In genomic region chr5:135139881-135140280, GRCm38 (mm10) we compare ENCODE assay signal across 33 mouse cellular contexts. TPM values are rescaled to one million over a fixed set of nuclear protein-coding genes. Genes with fewer than 3 reads are reported as not detected.
"Had no signal": no experiment of that assay in that cellular context is flagged by ENCODE, and none has a peak within 500 bp of the region (broad histone marks: within the 10 kb centered on the region; RNA-seq: fewer than 3 reads in every experiment).

No protein-coding gene starts in this region.

- ATAC-seq: liver, embryonic 12.5 days; liver, postnatal 0 days; lung, postnatal 0 days; midbrain, embryonic 13.5 days; midbrain, embryonic 15.5 days; midbrain, embryonic 16.5 days had no signal

- H3K9ac ChIP-seq: limb, embryonic 12.5 days; limb, embryonic 13.5 days; limb, embryonic 15.5 days; liver, embryonic 12.5 days; liver, embryonic 13.5 days; liver, embryonic 14.5 days; liver, embryonic 15.5 days; liver, postnatal 0 days; lung, embryonic 14.5 days; lung, embryonic 15.5 days; midbrain, embryonic 12.5 days; midbrain, embryonic 13.5 days; midbrain, embryonic 15.5 days; neural tube, embryonic 12.5 days had no signal

- DNase-seq: left cerebral cortex, postnatal 4 days; liver; liver, embryonic 13.5 days; liver, postnatal 0 days; lung, adult 18-20 months; lung, adult 2 months; lung, embryonic 14.5 days; lung, postnatal 10 days; lung, postnatal 14 days; lung, postnatal 36 days; lung, postnatal 4 days; midbrain, embryonic 14.5 days had no signal

- H3K4me2 ChIP-seq: limb, embryonic 12.5 days; limb, embryonic 13.5 days; limb, embryonic 15.5 days; liver, embryonic 12.5 days; liver, embryonic 13.5 days; liver, embryonic 15.5 days; lung, embryonic 14.5 days; lung, embryonic 15.5 days; midbrain, embryonic 11.5 days; midbrain, embryonic 12.5 days; midbrain, embryonic 13.5 days; midbrain, embryonic 15.5 days; neural tube, embryonic 12.5 days had no signal

- H3K4me3 ChIP-seq: left cerebral cortex, adult 2 months; limb, embryonic 10.5 days; limb, embryonic 12.5 days; limb, embryonic 13.5 days; limb, embryonic 15.5 days; liver, embryonic 12.5 days; liver, embryonic 13.5 days; liver, embryonic 15.5 days; lung, embryonic 15.5 days; megakaryocyte, embryonic 14.5 days; midbrain, embryonic 10.5 days; midbrain, embryonic 12.5 days; midbrain, embryonic 13.5 days; midbrain, embryonic 15.5 days; myocyte; neural tube, embryonic 12.5 days had no signal

- H3K9me3 ChIP-seq: limb, embryonic 10.5 days; limb, embryonic 12.5 days; limb, embryonic 13.5 days; limb, embryonic 15.5 days; liver, embryonic 13.5 days; liver, embryonic 15.5 days; lung, embryonic 15.5 days; midbrain, embryonic 10.5 days; midbrain, embryonic 12.5 days; midbrain, embryonic 13.5 days; midbrain, embryonic 15.5 days; neural tube, embryonic 12.5 days had no signal

- H3K27me3 ChIP-seq: lung, embryonic 15.5 days had no signal

- H3K36me3 ChIP-seq: limb, embryonic 10.5 days; limb, embryonic 12.5 days; limb, embryonic 13.5 days; limb, embryonic 15.5 days; liver, embryonic 12.5 days; lung, embryonic 15.5 days; midbrain, embryonic 10.5 days; midbrain, embryonic 12.5 days; midbrain, embryonic 13.5 days; midbrain, embryonic 15.5 days; neural tube, embryonic 12.5 days had no signal

- H3K27ac ChIP-seq: left cerebral cortex, adult 2 months; limb, embryonic 10.5 days; limb, embryonic 12.5 days; limb, embryonic 13.5 days; limb, embryonic 15.5 days; liver, embryonic 12.5 days; liver, embryonic 13.5 days; liver, embryonic 14.5 days; liver, embryonic 15.5 days; lung, embryonic 15.5 days; macrophage; midbrain, embryonic 10.5 days; midbrain, embryonic 12.5 days; midbrain, embryonic 13.5 days; midbrain, embryonic 15.5 days; neural tube, embryonic 12.5 days had no signal

- H3K4me1 ChIP-seq: limb, embryonic 10.5 days; limb, embryonic 12.5 days; limb, embryonic 13.5 days; limb, embryonic 15.5 days; lung, embryonic 15.5 days; midbrain, embryonic 10.5 days; midbrain, embryonic 12.5 days; midbrain, embryonic 13.5 days; midbrain, embryonic 15.5 days; neural tube, embryonic 12.5 days had no signal

RNA-seq across cellular contexts. Expression of gene Mlxipl, which starts 50.2 kb away (rescaled TPM):
- total RNA-seq: megakaryocyte-erythroid progenitor cell, adult 5-6 weeks had no signal
- polyA plus RNA-seq: macrophage, myocyte had no signal
